Mouse (Mus musculus) frontal cortex, adult 2 months (tissue): ENCODE measurements around the gene Fam160a1. TPM values are rescaled to one million over a fixed set of nuclear protein-coding genes. Genes with fewer than 3 reads are reported as not detected.

ENCODE experiments used
- DNase-seq, 2 experiments: peaks; one replicate each; pipeline ENCODE4 v3.0.0; 2022; ENCODE audit warnings: low spot score in 1 of 2; ENCODE audit errors: extremely low spot score in 1 of 2
- polyA plus RNA-seq: library from polyadenylated mRNA; depleted of rRNA; stranded (reverse); fragments of >200 nt; gene quantifications from 2 replicates; pipeline ENCODE4 v1.2.3, GENCODE M21; 2012

Fam160a1 gene
- polyA plus RNA-seq, 1 experiment: 1.6 TPM

- peak in 1 of 2 experiments; percentile 30 for DNase-seq
Observed at GRCm38 (mm10) chr3:85685271-85685670, 131.8 kb downstream of the Fam160a1 start.

- DNase-seq: peak in 1 of 2 experiments; percentile 35
Observed at GRCm38 (mm10) chr3:85683618-85684017, 133.5 kb downstream of the Fam160a1 start.

- no peak for DNase-seq
Observed at GRCm38 (mm10) chr3:85681136-85681535, 136.0 kb downstream of the Fam160a1 start.

GRCm38 (mm10) chr3:85679960-85680359, 137.1 kb downstream of the Fam160a1 start:
- no peak for DNase-seq

- no peak for DNase-seq
Observed at GRCm38 (mm10) chr3:85679312-85679933, 137.7 kb downstream of the Fam160a1 start.

- DNase-seq: no peak
Observed at GRCm38 (mm10) chr3:85677952-85678351, 139.1 kb downstream of the Fam160a1 start.

- no peak for DNase-seq
Observed at GRCm38 (mm10) chr3:85677133-85677532, 140.0 kb downstream of the Fam160a1 start.

- DNase-seq: no peak
Observed at GRCm38 (mm10) chr3:85669844-85670243, 147.2 kb downstream of the Fam160a1 start.

GRCm38 (mm10) chr3:85667683-85668082, 149.4 kb downstream of the Fam160a1 start:
- peak in 1 of 2 experiments; percentile 56 for DNase-seq

GRCm38 (mm10) chr3:85666736-85667135, 150.4 kb downstream of the Fam160a1 start:
- no peak for DNase-seq

- DNase-seq: no peak
Observed at GRCm38 (mm10) chr3:85666166-85666565, 150.9 kb downstream of the Fam160a1 start.

GRCm38 (mm10) chr3:85664591-85665171, 152.4 kb downstream of the Fam160a1 start:
- DNase-seq: peak; percentile 79 to 80

- DNase-seq: no peak
Observed at GRCm38 (mm10) chr3:85663826-85664225, 153.3 kb downstream of the Fam160a1 start.

- peak in 1 of 2 experiments; percentile 57 for DNase-seq
Observed at GRCm38 (mm10) chr3:85661926-85662813, 154.9 kb downstream of the Fam160a1 start.

- no peak for DNase-seq
Observed at GRCm38 (mm10) chr3:85659681-85660080, 157.4 kb downstream of the Fam160a1 start.

- no peak for DNase-seq
Observed at GRCm38 (mm10) chr3:85655538-85655937, 161.6 kb downstream of the Fam160a1 start.

- DNase-seq: no peak
Observed at GRCm38 (mm10) chr3:85652727-85653665, 164.1 kb downstream of the Fam160a1 start.

- DNase-seq: no peak
Observed at GRCm38 (mm10) chr3:85649176-85649575, 167.9 kb downstream of the Fam160a1 start.

- DNase-seq: no peak
Observed at GRCm38 (mm10) chr3:85645517-85646004, 171.5 kb downstream of the Fam160a1 start.

GRCm38 (mm10) chr3:85644814-85645213, 172.3 kb downstream of the Fam160a1 start:
- DNase-seq: no peak
